Mouse (Mus musculus) embryonic fibroblast, embryonic 13.5 days (primary cell): ENCODE measurements around the gene Rnf212b.

Experiments used
- CTCF ChIP-seq: IDR thresholded peaks from 2 replicates; pipeline ENCODE4 v1.5.1; 2011; ENCODE audit warnings: mild to moderate bottlenecking, control low read depth, low read length, moderate library complexity, borderline replicate concordance; ENCODE audit not compliant: insufficient read depth
- POLR2A ChIP-seq: IDR thresholded peaks from 2 replicates; pipeline ENCODE4 v1.6.1; 2011; ENCODE audit warnings: low read depth, mild to moderate bottlenecking, control low read depth, low read length, moderate library complexity

- TF ChIP-seq POLR2A: no peak
- TF ChIP-seq CTCF: no peak
Measured at GRCm38 (mm10) chr14:54822301-54822700, 8.4 kb downstream of the Rnf212b start.
